Mouse (Mus musculus): ENCODE data around the gene 1700049E17Rik1.
"Not testable (repeated sequence)": the region's sequence is repeated elsewhere in the genome, so short reads cannot be mapped to it uniquely, and the experiment has no call there.

1700049E17Rik1 gene

DNA sequence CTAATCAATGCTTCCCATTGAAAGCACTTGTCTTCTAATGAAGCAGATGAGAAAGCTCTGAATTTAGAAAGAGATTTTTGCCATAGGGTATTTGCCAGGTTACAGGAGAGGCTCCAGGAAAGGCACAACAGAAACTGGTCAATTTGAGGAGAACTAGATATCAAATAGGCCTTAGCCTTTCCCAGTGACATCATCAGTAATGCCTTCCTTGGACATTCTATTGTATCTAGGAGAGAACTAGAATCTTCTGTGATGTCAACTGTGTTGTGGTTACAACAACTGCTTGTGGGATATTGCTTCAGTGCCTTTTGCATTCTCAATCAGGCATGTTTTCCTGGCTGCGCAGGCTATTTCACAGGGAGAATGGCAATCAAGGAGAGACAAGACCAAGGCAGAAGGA, at the start of gene 1700049E17Rik1:
TSS of gene 1700049E17Rik1 (plus strand) at position 301 of the 400 bp plus-strand sequence.
- not testable (repeated sequence) for DNase-seq (ENCODE audit: low spot score)

- not testable (repeated sequence) for DNase-seq (ENCODE audit: low spot score)
Observed at GRCm38 (mm10) chr14:41907190-41907589, 17.6 kb upstream of the 1700049E17Rik1 start, which contains the start of gene Gm7980. Gm7980 (minus strand) TSS chr14:41907290.

DNA sequence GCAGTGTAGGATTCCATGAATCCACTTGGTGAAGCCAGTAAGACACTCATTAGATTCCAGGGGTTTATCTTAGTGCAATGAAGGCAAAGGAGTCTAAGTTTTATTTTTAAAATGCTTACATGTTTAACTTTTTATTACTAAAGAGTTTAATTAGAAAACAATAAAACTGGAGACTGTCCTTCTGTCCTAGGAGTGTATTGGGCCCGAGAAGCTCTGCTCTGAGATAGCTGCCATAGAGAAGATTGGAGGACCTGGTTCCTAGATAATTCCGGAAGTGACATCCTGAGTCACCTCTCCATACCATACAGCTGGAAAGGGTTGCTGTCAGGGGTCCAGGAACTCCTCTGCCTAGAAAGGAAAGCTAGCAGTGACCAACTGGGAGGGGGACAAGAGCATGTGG, 18.9 kb downstream of the 1700049E17Rik1 start, which contains the start of gene 1700024B05Rik:
TSS of gene 1700024B05Rik (plus strand) at position 301 of the 400 bp plus-strand sequence.
- DNase-seq (ENCODE audit: low spot score): not testable (repeated sequence)

- DNase-seq (ENCODE audit: low spot score): not testable (repeated sequence)
Observed at GRCm38 (mm10) chr14:41964095-41964494, 39.3 kb downstream of the 1700049E17Rik1 start.

DNA sequence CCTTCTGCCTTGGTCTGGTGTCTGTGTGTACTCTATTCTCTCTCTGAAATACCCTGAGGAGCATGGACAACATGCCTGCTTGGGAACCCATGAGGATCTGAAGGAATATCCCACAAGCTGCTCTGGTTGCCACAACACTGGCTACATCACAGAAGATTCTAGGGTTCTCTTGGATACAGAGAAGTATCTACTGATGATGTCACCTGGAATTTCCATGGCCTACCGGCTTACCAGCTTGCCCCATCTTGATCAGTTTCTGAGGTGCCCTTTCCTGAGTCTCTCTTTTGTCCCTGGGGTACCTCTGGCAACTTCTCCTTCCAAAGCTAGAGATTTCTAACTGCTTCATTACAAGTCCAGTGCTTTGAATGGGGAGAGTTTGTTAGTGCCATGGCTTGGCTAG, 43.1 kb downstream of the 1700049E17Rik1 start, which contains the start of gene Gm6401:
TSS of gene Gm6401 (minus strand) at position 101 of the 400 bp plus-strand sequence.
- DNase-seq (ENCODE audit: low spot score): not testable (repeated sequence)

DNA sequence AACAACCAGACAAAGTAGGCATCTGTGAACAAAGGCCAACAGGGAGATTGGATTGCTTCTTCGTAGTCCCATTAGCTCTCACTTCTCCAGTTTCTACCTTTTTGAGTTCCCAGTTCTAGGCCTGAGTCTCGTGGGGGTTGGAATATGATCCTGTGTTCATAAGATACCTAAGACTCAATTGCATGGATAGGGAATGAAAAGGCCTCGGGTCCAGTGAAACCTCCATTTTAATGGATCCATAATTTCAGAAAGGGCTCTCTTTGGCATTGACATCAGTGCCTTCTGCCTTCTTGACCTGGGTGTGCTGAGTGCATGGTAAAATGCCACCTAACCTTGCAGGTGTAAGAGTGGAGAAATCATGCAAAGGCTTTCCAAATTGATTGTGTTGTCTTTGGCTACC, 43.8 kb downstream of the 1700049E17Rik1 start:
- DNase-seq (ENCODE audit: low spot score): not testable (repeated sequence)

All from urinary bladder, postnatal 25 days (tissue).